Mouse (Mus musculus) liver, embryonic 11.5 days (tissue): Measurements from ENCODE around the gene Telo2. TPM values are rescaled to one million over a fixed set of nuclear protein-coding genes. Genes with fewer than 3 reads are reported as not detected.

Experiments used
- ATAC-seq: fragments of 200-750 bp; cut with Nextera tagmentation; replicated peaks from 2 replicates; pipeline ENCODE4 v1.8.0; 2017; ENCODE audit warnings: moderate number of reproducible peaks, mild to moderate bottlenecking, moderate TSS enrichment, moderate library complexity; ENCODE audit not compliant: low FRiP score
- DNase-seq: peaks from one replicate; pipeline ENCODE4 v3.0.0-alpha.2; 2017; ENCODE audit warnings: low spot score
- H3K27ac ChIP-seq: fragments of 300-500 bp; sonication (generic); 2 replicates; pipeline ENCODE4 v1.5.1; 2014; ENCODE audit warnings: mild to moderate bottlenecking, low read depth, low read length, control low read depth
- H3K27me3 ChIP-seq: fragments of 300-500 bp; sonication (generic); replicated peaks from 2 replicates; pipeline ENCODE4 v1.6.1; 2014; ENCODE audit warnings: low read length, mixed read lengths; ENCODE audit not compliant: control insufficient read depth, insufficient read depth
- H3K36me3 ChIP-seq: fragments of 300-500 bp; sonication (generic); 2 replicates; pipeline ENCODE4 v1.6.1; 2014; ENCODE audit warnings: mild to moderate bottlenecking, low read length, moderate library complexity, mixed read lengths; ENCODE audit not compliant: control insufficient read depth, insufficient read depth
- H3K4me1 ChIP-seq: fragments of 300-500 bp; sonication (generic); replicated peaks from 2 replicates; pipeline ENCODE4 v1.6.1; 2014; ENCODE audit warnings: low read length, mixed read lengths; ENCODE audit not compliant: control insufficient read depth, insufficient read depth
- H3K4me2 ChIP-seq: fragments of 300-500 bp; sonication (generic); 2 replicates; pipeline ENCODE4 v1.6.1; 2014; ENCODE audit warnings: mild to moderate bottlenecking, control low read depth, moderate library complexity
- H3K4me3 ChIP-seq: fragments of 300-500 bp; sonication (generic); 2 replicates; pipeline ENCODE4 v1.5.1; 2014; ENCODE audit warnings: low read depth, low read length, control low read depth
- H3K9ac ChIP-seq: fragments of 300-500 bp; sonication (generic); 2 replicates; pipeline ENCODE4 v1.6.1; 2014; ENCODE audit warnings: low read depth, low read length, control low read depth
- H3K9me3 ChIP-seq: fragments of 300-500 bp; sonication (generic); 2 replicates; pipeline ENCODE4 v1.6.1; 2016; ENCODE audit warnings: low read length, inconsistent platforms, mixed read lengths; ENCODE audit not compliant: control insufficient read depth
- WGBS: fragments of 180-500 bp; shearing (Covaris S2); extraction: QIAGEN DNeasy Blood & Tissue Kit; methylation state at CpG from one replicate; pipeline ENCODE4 v1.1.7; 2014; 5-methylcytosine and 5-hydroxymethylcytosine counted together
- polyA plus RNA-seq: library from polyadenylated mRNA; unstranded; fragments of >200 nt; fragmentation: Nextera tagmentation; extraction: Ambion mirVana; gene quantifications from 2 replicates; pipeline ENCODE4 v1.2.1, GENCODE M21; 2014

Telo2 gene
- polyA plus RNA-seq, 1 experiment from 2014 or later, result 49.6 TPM

DNA sequence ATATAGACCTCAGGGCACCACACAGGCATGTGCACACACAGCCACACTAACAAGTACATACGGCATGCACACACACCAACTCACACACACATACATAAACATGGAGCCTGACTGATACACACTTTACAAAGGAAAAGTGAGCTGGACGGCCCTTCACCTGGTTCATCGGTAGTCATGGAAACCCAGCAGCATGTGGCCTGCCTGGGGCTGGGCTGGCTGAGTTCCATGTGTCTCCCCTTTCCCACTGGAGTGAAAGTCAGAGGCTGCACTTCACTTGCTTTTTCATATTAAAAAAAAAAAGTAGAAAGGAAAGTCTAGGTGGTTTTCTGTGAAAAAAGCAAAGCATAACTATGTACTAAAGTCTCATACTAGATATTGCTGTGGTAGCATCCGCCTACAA, 52.5 kb downstream of the Telo2 start:
- ATAC-seq (no peak), DNase-seq (no peak)
- peaks cover 2% of the 10 kb centered on the region; the same call in 1 of the 2 replicates for H3K4me1 ChIP-seq
- H3K9ac ChIP-seq, result no peak overlapping the region
- WGBS, result 91% methylated on average over 4 of the region's 4 CpGs
- no peaks in the 10 kb centered on the region; the same call in 1 of the 2 replicates for H3K36me3 ChIP-seq
- H3K9me3 ChIP-seq, result no peaks in the 10 kb centered on the region
- no peaks in the 10 kb centered on the region for H3K27me3 ChIP-seq
- H3K27ac ChIP-seq, result no peak overlapping the region
- no peak overlapping the region for H3K4me3 ChIP-seq
- no peak overlapping the region for H3K4me2 ChIP-seq

DNA sequence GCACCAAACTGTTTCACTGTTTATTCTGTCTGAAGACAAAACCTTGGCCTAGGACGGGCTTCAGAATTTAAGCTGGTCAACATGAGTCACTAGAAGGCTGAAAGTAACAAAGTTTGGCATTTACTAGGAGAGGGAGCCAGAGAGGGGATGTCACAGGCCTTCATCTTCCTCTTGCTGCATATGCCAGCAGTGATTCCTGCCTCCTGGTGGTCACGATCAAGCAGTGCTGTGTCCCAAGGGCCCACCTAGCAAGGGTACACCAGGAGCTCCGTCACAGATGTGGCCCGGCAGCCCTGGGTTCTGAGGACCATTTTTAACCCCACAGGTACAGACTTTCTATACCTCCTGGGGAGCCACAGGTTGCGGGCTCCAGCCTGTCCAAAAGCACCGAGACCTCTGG, 58.7 kb downstream of the Telo2 start:
- DNase-seq, result no peak
- H3K4me1 ChIP-seq, result no peaks in the 10 kb centered on the region
- no peak overlapping the region for H3K9ac ChIP-seq
- ATAC-seq, result no peak
- WGBS, result 86% methylated on average over 6 of the region's 6 CpGs
- no peaks in the 10 kb centered on the region for H3K9me3 ChIP-seq
- H3K36me3 ChIP-seq, result peaks cover 2% of the 10 kb centered on the region; the same call in 1 of the 2 replicates
- no peak overlapping the region for H3K27ac ChIP-seq
- H3K4me3 ChIP-seq, result no peak overlapping the region
- H3K27me3 ChIP-seq, result no peaks in the 10 kb centered on the region
- H3K4me2 ChIP-seq, result no peak overlapping the region

DNA sequence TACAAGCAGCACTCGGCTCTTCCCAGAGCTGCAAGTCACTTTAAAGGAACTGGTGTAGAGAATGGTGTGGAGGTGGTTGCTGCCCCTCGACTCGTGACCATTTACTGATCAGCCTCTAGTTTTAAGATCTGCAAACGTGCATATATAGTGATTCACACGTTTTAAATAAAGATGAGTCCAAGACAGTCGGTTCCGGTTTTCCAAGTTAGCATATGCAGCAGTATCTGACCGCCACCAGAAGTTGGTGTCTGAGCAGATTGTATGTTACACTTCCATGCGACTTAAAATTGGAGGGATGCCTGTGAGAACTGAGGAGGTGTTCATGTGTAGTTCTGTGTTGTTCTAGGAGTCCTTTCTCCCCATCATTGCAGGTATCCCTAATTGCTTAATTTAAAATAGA, 62.5 kb downstream of the Telo2 start:
- H3K9me3 ChIP-seq, result no peaks in the 10 kb centered on the region
- no peak overlapping the region for H3K4me2 ChIP-seq
- H3K27me3 ChIP-seq, result no peaks in the 10 kb centered on the region
- 0 out of 2 replicates have a peak, but pooled peaks cover 2% of the 10 kb centered on the region for H3K36me3 ChIP-seq
- DNase-seq, result no peak
- no peak for ATAC-seq
- no peak overlapping the region for H3K27ac ChIP-seq
- 76% methylated on average over 9 of the region's 9 CpGs for WGBS
- H3K4me1 ChIP-seq, result no peaks in the 10 kb centered on the region
- H3K4me3 ChIP-seq, result no peak overlapping the region
- H3K9ac ChIP-seq, result no peak overlapping the region

Other genes starting within 250 kb of the Telo2 start
- gene Igfals, start 250.0 kb downstream of the Telo2 start, polyA plus RNA-seq, result 4.3 and 4.9 TPM in 2 replicates
- gene Nubp2, start 229.6 kb downstream of the Telo2 start, polyA plus RNA-seq, result 123 and 135 TPM in 2 replicates
- 35.0 and 40.9 TPM in 2 replicates for gene Spsb3, start 229.3 kb downstream of the Telo2 start, polyA plus RNA-seq
- gene Eme2, start 220.9 kb downstream of the Telo2 start, polyA plus RNA-seq, result 21.9 and 23.4 TPM in 2 replicates
- gene Mrps34, start 220.9 kb downstream of the Telo2 start, polyA plus RNA-seq, result 123 and 129 TPM in 2 replicates
- 70.5 and 76.3 TPM in 2 replicates for gene Nme3, start 219.5 kb downstream of the Telo2 start, polyA plus RNA-seq
- 19.8 and 28.0 TPM in 2 replicates for gene Mapk8ip3, start 179.0 kb downstream of the Telo2 start, polyA plus RNA-seq
- 164 and 168 TPM in 2 replicates for gene Jpt2, start 155.3 kb downstream of the Telo2 start, polyA plus RNA-seq
- gene Cramp1l, start 100.2 kb downstream of the Telo2 start, polyA plus RNA-seq, result 9.5 and 11.8 TPM in 2 replicates
- 51.6 and 55.3 TPM in 2 replicates for gene Ift140, start 99.9 kb downstream of the Telo2 start, polyA plus RNA-seq
- 8.5 and 10.1 TPM in 2 replicates for gene Tmem204, start 32.4 kb downstream of the Telo2 start, polyA plus RNA-seq
- not detected in 2 replicates for gene Ptx4, start 4.8 kb upstream of the Telo2 start, polyA plus RNA-seq
- 18.7 and 19.7 TPM in 2 replicates for gene Clcn7, start 17.4 kb upstream of the Telo2 start, polyA plus RNA-seq
- 0.11 and 0.14 TPM in 2 replicates for gene Ccdc154, start 46.5 kb upstream of the Telo2 start, polyA plus RNA-seq
- not detected in 2 replicates for gene Gm38655, start 59.5 kb upstream of the Telo2 start, polyA plus RNA-seq
- 42.5 and 47.8 TPM in 2 replicates for gene BC003965, start 68.6 kb upstream of the Telo2 start, polyA plus RNA-seq
- 11.5 and 11.7 TPM in 2 replicates for gene Unkl, start 72.4 kb upstream of the Telo2 start, polyA plus RNA-seq
- gene Gnptg, start 124.2 kb upstream of the Telo2 start, polyA plus RNA-seq, result 29.0 and 30.8 TPM in 2 replicates
- gene Tsr3, start 124.2 kb upstream of the Telo2 start, polyA plus RNA-seq, result 49.3 and 51.1 TPM in 2 replicates
- 0.60 and 0.83 TPM in 2 replicates for gene Baiap3, start 140.4 kb upstream of the Telo2 start, polyA plus RNA-seq
- gene Ube2i, start 158.7 kb upstream of the Telo2 start, polyA plus RNA-seq, result 621 and 624 TPM in 2 replicates
- gene Prss34, start 182.4 kb upstream of the Telo2 start, polyA plus RNA-seq, result not detected in 2 replicates
- gene Prss28, start 192.7 kb upstream of the Telo2 start, polyA plus RNA-seq, result not detected in 2 replicates
- not detected in 2 replicates for gene Prss29, start 202.7 kb upstream of the Telo2 start, polyA plus RNA-seq
- gene Tpsab1, start 229.6 kb upstream of the Telo2 start, polyA plus RNA-seq, result not detected in 2 replicates